Mouse (Mus musculus) retina, postnatal 7 days (tissue): ENCODE data around the gene Ccdc88b.

Experiments
- DNase-seq: peaks from one replicate; pipeline ENCODE4 v3.0.0-alpha.2; 2012; ENCODE audit warnings: low read depth, low spot score

Ccdc88b gene

DNA sequence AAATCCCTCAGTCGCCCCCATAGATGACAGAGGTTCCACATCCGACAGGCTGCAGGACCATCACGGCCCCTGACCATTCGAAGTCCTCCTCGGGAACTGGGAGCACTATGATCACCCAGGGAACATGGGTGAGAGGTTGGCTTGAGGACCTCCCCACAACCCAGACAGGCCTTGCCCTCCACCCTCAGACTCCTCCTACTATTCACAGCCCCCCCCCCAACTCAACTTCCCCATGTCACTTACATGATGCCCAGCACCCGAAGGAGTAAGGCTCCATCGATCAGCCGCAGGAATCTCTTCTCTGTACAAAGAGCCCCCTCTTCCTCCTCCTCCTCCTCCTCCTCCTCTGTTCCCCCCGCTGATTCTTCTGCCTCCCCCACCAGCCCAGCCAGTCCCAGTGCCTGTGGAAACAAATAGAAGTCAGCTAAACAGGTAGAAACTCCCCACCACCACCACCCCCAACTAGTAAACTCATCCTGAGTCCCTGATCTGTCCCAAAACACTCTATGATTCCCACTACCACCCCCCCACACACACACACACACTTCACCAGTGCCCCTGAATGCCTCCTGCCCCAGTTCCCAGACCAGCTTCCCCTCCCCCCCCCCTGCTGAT, 513 bp downstream of the Ccdc88b start:
- no peak for DNase-seq

DNA sequence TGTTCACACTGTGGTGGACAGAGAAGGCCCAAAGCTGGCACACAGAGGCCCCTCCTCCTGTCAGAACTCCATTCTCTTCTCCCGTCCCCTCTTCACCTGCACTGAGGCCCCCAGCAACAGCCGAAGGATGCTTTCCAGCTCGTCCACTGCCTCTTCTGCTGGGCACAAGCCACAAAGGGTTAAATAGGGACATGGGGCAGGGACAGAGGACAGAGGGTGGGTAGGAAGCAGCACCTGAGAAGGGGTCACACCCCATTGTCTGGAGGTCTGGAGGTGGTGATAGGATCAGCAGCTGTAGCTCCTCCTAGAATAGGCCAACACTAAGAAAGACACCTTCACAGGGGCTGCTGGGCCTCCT, 1.0 kb downstream of the Ccdc88b start:
- no peak for DNase-seq

- DNase-seq = no peak
These were observed 1.6 kb downstream of the Ccdc88b start for GRCm38 (mm10) chr19:6856281-6857002.

- DNase-seq = peak; percentile 66
These were observed 2.6 kb downstream of the Ccdc88b start for GRCm38 (mm10) chr19:6855225-6856031.

GRCm38 (mm10) chr19:6854658-6855057, 3.4 kb downstream of the Ccdc88b start:
- DNase-seq = no peak

- no peak for DNase-seq
These were observed 4.1 kb downstream of the Ccdc88b start for GRCm38 (mm10) chr19:6853903-6854302.

GRCm38 (mm10) chr19:6852393-6853305, 5.4 kb downstream of the Ccdc88b start:
- no peak for DNase-seq

- DNase-seq = no peak
These were observed 6.5 kb downstream of the Ccdc88b start for GRCm38 (mm10) chr19:6851497-6851896.

- DNase-seq = no peak
These were observed 8.4 kb downstream of the Ccdc88b start for GRCm38 (mm10) chr19:6849506-6850068.

DNA sequence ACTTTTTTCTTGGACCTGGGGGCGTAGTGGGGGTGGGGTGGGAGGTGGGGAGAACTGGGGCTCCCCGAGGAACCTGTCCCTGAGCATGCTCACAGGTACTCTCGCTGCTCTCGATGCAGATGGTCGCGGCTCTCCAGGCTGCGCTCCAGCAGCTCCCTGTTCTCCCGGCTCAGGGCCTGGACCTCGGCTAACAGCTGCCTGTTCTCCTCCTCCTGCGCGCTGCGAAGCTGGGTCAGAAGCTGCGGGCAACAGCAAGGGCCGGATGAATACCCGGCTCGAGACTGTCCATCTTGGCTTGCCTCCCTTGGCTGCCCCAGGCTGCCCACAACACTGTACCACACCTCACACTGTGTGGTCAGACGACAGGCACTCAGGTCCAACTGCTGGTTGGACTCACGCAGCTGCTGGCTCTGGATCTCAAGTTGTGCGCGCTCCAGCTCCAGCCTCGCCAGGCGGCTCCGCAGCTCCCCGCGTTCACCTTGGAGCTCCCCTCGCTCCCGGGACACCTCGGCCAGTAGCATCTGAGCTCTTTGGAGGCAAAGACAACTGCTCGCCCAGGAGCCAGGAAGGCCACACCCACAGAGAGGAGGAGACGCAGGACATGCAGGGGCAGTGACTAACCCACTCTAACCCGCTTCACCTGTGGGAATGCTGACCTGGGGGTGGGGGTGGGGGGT, 10.0 kb downstream of the Ccdc88b start:
- no peak for DNase-seq

GRCm38 (mm10) chr19:6846050-6846449, 12.0 kb downstream of the Ccdc88b start:
- no peak for DNase-seq

GRCm38 (mm10) chr19:6842353-6842752, 15.7 kb downstream of the Ccdc88b start:
- no peak for DNase-seq

- no peak for DNase-seq
These were observed 16.8 kb downstream of the Ccdc88b start for GRCm38 (mm10) chr19:6841292-6841597.

DNA sequence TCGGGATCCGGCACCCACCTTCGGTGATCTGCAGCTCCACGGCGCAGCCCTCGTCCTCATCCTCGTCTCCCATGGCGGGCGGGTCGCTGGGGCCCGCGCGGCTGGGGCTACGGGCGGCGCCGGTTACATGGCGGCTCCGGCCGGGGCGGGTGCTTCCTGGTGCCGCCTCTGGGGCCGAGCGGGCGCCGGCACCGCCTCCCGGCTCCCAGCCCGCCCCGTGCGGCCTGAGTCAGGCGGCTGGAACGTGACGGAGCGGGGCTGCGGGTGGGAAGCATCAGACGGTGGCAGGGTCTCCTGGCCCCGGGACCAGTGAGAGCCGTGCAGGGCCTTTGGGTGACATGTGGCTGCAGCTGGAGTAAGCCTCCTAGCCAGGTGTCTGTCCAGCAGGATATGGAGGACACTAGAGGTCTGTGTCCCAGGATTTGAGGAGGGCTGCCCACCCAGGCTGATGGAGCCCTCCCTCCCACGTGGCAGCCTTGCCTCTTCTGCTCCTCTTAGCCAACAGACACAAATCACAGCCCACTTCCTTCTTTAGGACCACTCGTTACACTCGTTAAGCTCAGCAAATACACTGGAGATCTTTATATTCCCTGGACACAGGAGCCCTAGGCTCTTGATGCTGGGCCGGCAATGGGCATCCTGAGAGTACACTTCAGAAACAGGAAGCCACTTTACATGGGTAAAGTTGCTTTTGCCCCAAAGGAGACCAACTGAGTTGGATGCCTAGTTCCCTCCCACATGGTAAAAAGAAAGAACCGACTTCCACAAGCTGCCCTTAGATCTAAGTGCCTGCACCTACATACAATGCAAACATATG, 17.3 kb downstream of the Ccdc88b start, which contains the start of gene Rps6ka4:
Gene Rps6ka4, minus strand, starts transcription at position 162 of the 817 bp plus-strand sequence.
- no peak for DNase-seq

- DNase-seq = no peak
These were observed 18.2 kb downstream of the Ccdc88b start for GRCm38 (mm10) chr19:6839615-6840474.

DNA sequence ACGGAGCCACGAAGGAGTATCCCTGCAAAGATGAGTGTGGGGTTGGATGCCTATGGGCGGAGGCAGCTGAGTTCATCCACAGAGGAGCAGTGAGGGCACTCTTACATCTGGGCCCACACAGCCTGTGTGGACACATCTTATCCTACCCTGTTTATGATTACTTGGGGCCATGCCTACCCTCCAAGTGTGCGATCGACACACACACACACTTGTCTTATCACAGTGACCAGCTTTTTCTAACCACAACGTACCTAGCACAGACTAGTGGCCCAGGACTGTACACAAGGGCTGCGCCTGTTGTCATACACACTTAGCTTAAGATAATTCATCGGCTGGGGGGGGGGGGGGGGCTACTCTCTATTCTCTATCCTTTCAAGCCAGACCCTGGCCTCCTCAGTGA, 25.6 kb downstream of the Ccdc88b start:
- DNase-seq = no peak

GRCm38 (mm10) chr19:6831331-6831730, 26.7 kb downstream of the Ccdc88b start:
- DNase-seq = no peak

GRCm38 (mm10) chr19:6830556-6831316, 27.3 kb downstream of the Ccdc88b start:
- no peak for DNase-seq
